Mouse (Mus musculus) liver, embryonic 12.5 days (tissue): ENCODE measurements around the gene Nab2. TPM values are rescaled to one million over a fixed set of nuclear protein-coding genes. Genes with fewer than 3 reads are reported as not detected.

Source experiments
- ATAC-seq: fragments of 200-750 bp; cut with Nextera tagmentation; 2 replicates; pipeline ENCODE4 v1.8.0; 2017; ENCODE audit warnings: moderate number of reproducible peaks, mild to moderate bottlenecking, moderate library complexity
- H3K27ac ChIP-seq: fragments of 300-500 bp; sonication (generic); 2 replicates; pipeline ENCODE4 v1.5.1; 2016; ENCODE audit warnings: mild to moderate bottlenecking
- H3K27me3 ChIP-seq: fragments of 300-500 bp; sonication (generic); replicated peaks from 2 replicates; pipeline ENCODE4 v1.6.1; 2016; ENCODE audit warnings: mild to moderate bottlenecking, moderate library complexity
- H3K36me3 ChIP-seq: fragments of 300-500 bp; sonication (generic); 2 replicates; pipeline ENCODE4 v1.6.1; 2016; ENCODE audit warnings: mild to moderate bottlenecking, moderate library complexity
- H3K4me1 ChIP-seq: fragments of 300-500 bp; sonication (generic); 2 replicates; pipeline ENCODE4 v1.6.1; 2016
- H3K4me2 ChIP-seq: fragments of 300-500 bp; sonication (generic); 2 replicates; pipeline ENCODE4 v1.6.1; 2016; ENCODE audit warnings: mild to moderate bottlenecking, moderate library complexity
- H3K4me3 ChIP-seq: fragments of 300-500 bp; sonication (generic); 2 replicates; pipeline ENCODE4 v1.5.1; 2016; ENCODE audit warnings: mild to moderate bottlenecking, moderate library complexity
- H3K9ac ChIP-seq: fragments of 300-500 bp; sonication (generic); 2 replicates; pipeline ENCODE4 v1.6.1; 2016; ENCODE audit warnings: mild to moderate bottlenecking, moderate library complexity
- H3K9me3 ChIP-seq: fragments of 300-500 bp; sonication (generic); replicated peaks from 2 replicates; pipeline ENCODE4 v1.6.1; 2016; ENCODE audit warnings: mild to moderate bottlenecking, moderate library complexity
- WGBS: fragments of 180-500 bp; shearing (Covaris S2); methylation state at CpG from one replicate; pipeline ENCODE4 v1.1.7; 2016; ENCODE audit not compliant: insufficient replicate concordance; 5-methylcytosine and 5-hydroxymethylcytosine counted together
- polyA plus RNA-seq: library from polyadenylated mRNA; unstranded; fragments of >200 nt; fragmentation: Nextera tagmentation; extraction: Ambion mirVana; gene quantifications from 2 replicates; pipeline ENCODE4 v1.2.1, GENCODE M21; 2016

Nab2 gene
- polyA plus RNA-seq, 1 experiment from 2014 or later: 2.6 TPM

- 49% methylated on average over 7 of the region's 7 CpGs for WGBS
- H3K4me2 ChIP-seq: no peak overlapping the region
- ATAC-seq: no peak
Measured at GRCm38 (mm10) chr10:127632668-127633271, 35.6 kb downstream of the Nab2 start.

GRCm38 (mm10) chr10:127631261-127632214 lies 36.8 kb downstream of the Nab2 start:
- H3K4me1 ChIP-seq: no peaks in the 10 kb centered on the region
- no peak for ATAC-seq
- 29% methylated on average over 10 of the region's 10 CpGs for WGBS
- no peak overlapping the region for H3K27ac ChIP-seq
- H3K4me2 ChIP-seq: no peak overlapping the region
- no peak overlapping the region for H3K4me3 ChIP-seq
- 0 out of 2 replicates have a peak, but pooled peaks cover 4% of the 10 kb centered on the region for H3K27me3 ChIP-seq
- no peak overlapping the region for H3K9ac ChIP-seq
- no peaks in the 10 kb centered on the region for H3K36me3 ChIP-seq
- peaks cover 5% of the 10 kb centered on the region; the same call in 1 of the 2 replicates for H3K9me3 ChIP-seq

More at GRCm38 (mm10) chr10:127632668-127633271, 35.6 kb downstream of the Nab2 start:
- H3K36me3 ChIP-seq: no peaks in the 10 kb centered on the region
- H3K27ac ChIP-seq: no peak overlapping the region
- no peaks in the 10 kb centered on the region for H3K9me3 ChIP-seq
- H3K9ac ChIP-seq: no peak overlapping the region
- 0 out of 2 replicates have a peak, but pooled peaks cover 4% of the 10 kb centered on the region for H3K27me3 ChIP-seq
- H3K4me3 ChIP-seq: no peak overlapping the region
- H3K4me1 ChIP-seq: no peaks in the 10 kb centered on the region

- ATAC-seq: no peak
- H3K4me3 ChIP-seq: no peak overlapping the region
- whole genome bisulfite sequencing: 68% methylated on average over 3 of the region's 3 CpGs
Measured at GRCm38 (mm10) chr10:127626433-127626832, 41.9 kb downstream of the Nab2 start.

GRCm38 (mm10) chr10:127623439-127624216 lies 44.7 kb downstream of the Nab2 start:
- Histone ChIP-seq H3K36me3 (no peaks in the 10 kb centered on the region), H3K27ac (no peak overlapping the region), H3K4me2 (no peak overlapping the region), H3K27me3 (peaks cover 43% of the 10 kb centered on the region), H3K9me3 (peaks cover 7% of the 10 kb centered on the region; the same call in 1 of the 2 replicates), H3K4me3 (no peak overlapping the region), H3K9ac (no peak overlapping the region), H3K4me1 (peaks cover 27% of the 10 kb centered on the region)
- no peak for ATAC-seq
- 71% methylated on average over 6 of the region's 6 CpGs for WGBS

More at GRCm38 (mm10) chr10:127626433-127626832, 41.9 kb downstream of the Nab2 start:
- Histone ChIP-seq H3K4me1 (peaks cover 10% of the 10 kb centered on the region), H3K27ac (no peak overlapping the region), H3K9me3 (peaks cover 7% of the 10 kb centered on the region; the same call in 1 of the 2 replicates), H3K4me2 (no peak overlapping the region), H3K36me3 (no peaks in the 10 kb centered on the region), H3K9ac (no peak overlapping the region), H3K27me3 (peaks cover 18% of the 10 kb centered on the region)

GRCm38 (mm10) chr10:127622661-127623060 lies 45.7 kb downstream of the Nab2 start:
- no peak for ATAC-seq

GRCm38 (mm10) chr10:127622057-127622392 lies 46.3 kb downstream of the Nab2 start:
- Histone ChIP-seq H3K4me1 (peaks cover 41% of the 10 kb centered on the region), H3K9ac (no peak overlapping the region), H3K4me3 (peak overlapping the region; percentile 56), H3K4me2 (peak overlapping the region; percentile 72), H3K36me3 (no peaks in the 10 kb centered on the region), H3K27me3 (peaks cover 59% of the 10 kb centered on the region), H3K9me3 (peaks cover 7% of the 10 kb centered on the region; the same call in 1 of the 2 replicates), H3K27ac (peak overlapping the region; percentile 79)
- 2% methylated on average over 13 of the region's 13 CpGs for WGBS
- ATAC-seq: 0 out of 2 replicates have a peak, but pooled peaks have one; percentile 8

More at GRCm38 (mm10) chr10:127622661-127623060, 45.7 kb downstream of the Nab2 start:
- Histone ChIP-seq H3K9me3 (peaks cover 7% of the 10 kb centered on the region; the same call in 1 of the 2 replicates), H3K4me1 (peaks cover 35% of the 10 kb centered on the region), H3K9ac (no peak overlapping the region), H3K4me2 (no peak overlapping the region; the same call in 1 of the 2 replicates), H3K27me3 (peaks cover 53% of the 10 kb centered on the region), H3K36me3 (no peaks in the 10 kb centered on the region), H3K27ac (no peak overlapping the region), H3K4me3 (no peak overlapping the region)
- 53% methylated on average over 4 of the region's 4 CpGs for WGBS

GRCm38 (mm10) chr10:127621191-127622056 lies 46.9 kb downstream of the Nab2 start:
- Histone ChIP-seq H3K4me2 (peak overlapping the region; percentile 72), H3K27me3 (peaks cover 65% of the 10 kb centered on the region), H3K4me1 (peaks cover 47% of the 10 kb centered on the region), H3K9ac (peak overlapping the region; percentile 45; the same call in 1 of the 2 replicates), H3K9me3 (peaks cover 1% of the 10 kb centered on the region; the same call in 1 of the 2 replicates), H3K36me3 (no peaks in the 10 kb centered on the region), H3K27ac (peak overlapping the region; percentile 79), H3K4me3 (peak overlapping the region; percentile 56)
- under 1% methylated on average over 34 of the region's 39 CpGs for WGBS
- ATAC-seq: peak; percentile 67

- ATAC-seq: peak; percentile 33; the same call in 1 of the 2 replicates
- Histone ChIP-seq H3K4me1 (peaks cover 55% of the 10 kb centered on the region), H3K4me3 (peak within 1 kb of the TSS; percentile 56), H3K9me3 (no peaks in the 10 kb centered on the region), H3K36me3 (no peaks in the 10 kb centered on the region), H3K27me3 (peaks cover 73% of the 10 kb centered on the region), H3K4me2 (peak within 1 kb of the TSS; percentile 72), H3K27ac (peak within 1 kb of the TSS; percentile 79), H3K9ac (peak within 1 kb of the TSS; percentile 59)
- WGBS: 4% methylated on average over 26 of the region's 32 CpGs
Measured at GRCm38 (mm10) chr10:127620406-127621190, 47.8 kb downstream of the Nab2 start, which contains the start of gene Lrp1. Gene Lrp1 (minus strand): TSS chr10:127621148.

GRCm38 (mm10) chr10:127619941-127620405 lies 48.4 kb downstream of the Nab2 start:
- Histone ChIP-seq H3K4me2 (peak overlapping the region; percentile 72), H3K4me1 (peaks cover 61% of the 10 kb centered on the region), H3K27me3 (peaks cover 80% of the 10 kb centered on the region), H3K9me3 (no peaks in the 10 kb centered on the region), H3K4me3 (peak overlapping the region; percentile 56), H3K36me3 (no peaks in the 10 kb centered on the region), H3K9ac (peak overlapping the region; percentile 59), H3K27ac (peak overlapping the region; percentile 72)
- no peak for ATAC-seq
- WGBS: 12% methylated on average over 11 of the region's 12 CpGs
